Mouse (Mus musculus): ENCODE results near the gene Slc5a8.

Gene Slc5a8

GRCm38 (mm10) chr10:88885632-88886090 is at the start of gene Slc5a8:
Slc5a8 (plus strand) TSS chr10:88885992.
- DNase-seq (ENCODE audit: low spot score) = no peak

- DNase-seq (ENCODE audit: low spot score) = no peak
Observed at GRCm38 (mm10) chr10:88848876-88849476, 36.8 kb upstream of the Slc5a8 start.

- no peak for DNase-seq (ENCODE audit: low spot score)
Observed at GRCm38 (mm10) chr10:88849976-88850375, 35.8 kb upstream of the Slc5a8 start.

GRCm38 (mm10) chr10:88853326-88853725 is 32.5 kb upstream of the Slc5a8 start:
- no peak for DNase-seq (ENCODE audit: low spot score)

GRCm38 (mm10) chr10:88860911-88861310 is 24.9 kb upstream of the Slc5a8 start:
- no peak for DNase-seq (ENCODE audit: low spot score)

- no peak for DNase-seq (ENCODE audit: low spot score)
Observed at GRCm38 (mm10) chr10:88861416-88861815, 24.4 kb upstream of the Slc5a8 start.

GRCm38 (mm10) chr10:88862293-88862692 is 23.5 kb upstream of the Slc5a8 start:
- DNase-seq (ENCODE audit: low spot score) = no peak

- DNase-seq (ENCODE audit: low spot score) = no peak
Observed at GRCm38 (mm10) chr10:88866017-88866416, 19.8 kb upstream of the Slc5a8 start.

- no peak for DNase-seq (ENCODE audit: low spot score)
Observed at GRCm38 (mm10) chr10:88874870-88875269, 10.9 kb upstream of the Slc5a8 start.

GRCm38 (mm10) chr10:88877421-88877820 is 8.4 kb upstream of the Slc5a8 start:
- no peak for DNase-seq (ENCODE audit: low spot score)

GRCm38 (mm10) chr10:88883721-88884120 is 2.1 kb upstream of the Slc5a8 start:
- DNase-seq (ENCODE audit: low spot score) = no peak

- no peak for DNase-seq (ENCODE audit: low spot score)
Observed at GRCm38 (mm10) chr10:88884836-88885235, 956 bp upstream of the Slc5a8 start.

GRCm38 (mm10) chr10:88886114-88886513 is 322 bp downstream of the Slc5a8 start:
- no peak for DNase-seq (ENCODE audit: low spot score)

GRCm38 (mm10) chr10:88888376-88888775 is 2.6 kb downstream of the Slc5a8 start:
- DNase-seq (ENCODE audit: low spot score) = no peak

GRCm38 (mm10) chr10:88891410-88891809 is 5.6 kb downstream of the Slc5a8 start:
- no peak for DNase-seq (ENCODE audit: low spot score)

GRCm38 (mm10) chr10:88892560-88893087 is 6.8 kb downstream of the Slc5a8 start:
- no peak for DNase-seq (ENCODE audit: low spot score)

GRCm38 (mm10) chr10:88897032-88897431 is 11.2 kb downstream of the Slc5a8 start:
- no peak for DNase-seq (ENCODE audit: low spot score)

- DNase-seq (ENCODE audit: low spot score) = no peak
Observed at GRCm38 (mm10) chr10:88949649-88950296, 64.0 kb downstream of the Slc5a8 start.

GRCm38 (mm10) chr10:88950297-88950653 is 64.5 kb downstream of the Slc5a8 start:
- no peak for DNase-seq (ENCODE audit: low spot score)

- no peak for DNase-seq (ENCODE audit: low spot score)
Observed at GRCm38 (mm10) chr10:88960791-88961190, 75.0 kb downstream of the Slc5a8 start.

GRCm38 (mm10) chr10:88968586-88968985 is 82.8 kb downstream of the Slc5a8 start:
- DNase-seq (ENCODE audit: low spot score) = no peak

- no peak for DNase-seq (ENCODE audit: low spot score)
Observed at GRCm38 (mm10) chr10:88970951-88971725, 85.3 kb downstream of the Slc5a8 start.

GRCm38 (mm10) chr10:88978932-88979331 is 93.1 kb downstream of the Slc5a8 start:
- no peak for DNase-seq (ENCODE audit: low spot score)

Data from lung, postnatal 25 days (tissue).